Mouse (Mus musculus): ENCODE data around the gene Brd2. TPM values are rescaled to one million over a fixed set of nuclear protein-coding genes. Genes with fewer than 3 reads are reported as not detected.
A peak's percentile ranks its signal among the peaks of the same experiment; 100 is the strongest.
"Not testable (repeated sequence)": the region's sequence is repeated elsewhere in the genome, so short reads cannot be mapped to it uniquely, and the experiment has no call there.

Gene Brd2
- 100 to 1,000 TPM; 185 to 240 (median 215) TPM for total RNA-seq (2022)

DNA sequence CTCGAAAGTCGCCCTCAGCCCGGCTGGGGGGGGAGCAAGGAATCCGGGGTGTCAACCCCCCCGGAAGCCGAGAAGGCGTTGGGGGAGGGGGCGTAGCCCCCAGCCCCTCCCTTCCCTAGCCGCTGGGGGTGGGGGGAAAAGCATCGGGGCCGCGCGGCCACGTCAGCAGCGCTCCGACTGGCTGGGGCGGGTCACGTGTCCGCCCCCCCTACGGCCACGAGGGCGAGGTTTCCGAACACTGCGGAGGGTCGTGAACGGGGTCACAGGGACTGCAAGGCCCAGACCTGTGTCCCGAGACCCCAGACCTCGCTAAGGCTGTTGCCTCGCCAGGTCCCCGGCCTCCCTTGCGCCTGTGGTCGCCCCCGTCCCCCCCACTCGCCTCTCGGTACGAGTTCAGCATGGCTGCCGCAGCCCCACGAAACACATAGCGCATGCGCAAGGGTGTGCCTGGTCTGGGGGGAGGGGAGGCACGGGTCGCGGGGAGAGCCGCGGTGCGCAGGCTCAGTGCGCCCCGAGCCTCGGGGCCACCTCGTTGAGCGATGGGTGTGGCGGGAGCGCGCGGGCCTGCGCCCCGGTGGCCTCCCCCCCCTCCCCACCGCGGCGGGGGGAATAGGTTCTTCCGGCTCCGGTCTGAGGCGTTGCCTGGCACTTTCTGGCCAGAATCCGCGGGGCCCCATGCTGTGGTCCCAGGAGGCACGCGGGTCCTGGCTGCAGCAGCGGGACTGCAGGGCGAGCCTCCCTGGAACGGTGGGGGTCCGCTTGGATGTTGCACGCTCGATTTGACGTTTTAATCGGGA is at the start of gene Brd2:
Brd2 (minus strand) TSS at position 447 of the 797 bp plus-strand sequence.
- peak; percentile 96 for DNase-seq

DNA sequence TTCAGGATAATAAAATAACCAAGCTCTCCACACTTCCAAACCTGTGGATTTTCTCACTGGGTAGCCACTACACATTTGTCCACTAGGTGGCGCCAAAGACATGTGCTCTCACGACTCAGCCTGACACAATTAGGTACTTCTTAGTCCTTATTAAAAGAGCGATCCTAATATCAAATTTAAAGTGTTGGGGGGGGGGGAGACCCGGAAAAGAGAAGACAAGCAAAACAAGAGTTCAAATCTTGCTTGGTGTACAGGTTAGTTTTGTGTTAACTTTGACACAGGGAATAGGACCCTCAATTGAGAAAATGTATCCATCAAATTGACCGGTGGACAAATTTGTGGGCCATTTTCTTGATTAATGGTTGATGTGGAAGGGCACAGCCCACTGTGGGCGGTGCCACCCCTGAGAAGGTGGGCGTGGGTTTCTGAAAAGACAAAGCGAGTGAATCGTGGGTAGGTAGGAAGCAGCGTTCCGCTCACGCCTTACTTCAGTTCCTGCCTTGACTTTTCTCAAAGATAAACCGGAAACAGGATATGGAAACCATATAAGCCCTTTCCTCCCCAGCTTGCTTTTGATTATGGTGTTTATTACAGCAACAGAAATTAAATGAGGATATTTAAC is 48.6 kb upstream of the Brd2 start:
- DNase-seq, result peak; percentile 57

DNA sequence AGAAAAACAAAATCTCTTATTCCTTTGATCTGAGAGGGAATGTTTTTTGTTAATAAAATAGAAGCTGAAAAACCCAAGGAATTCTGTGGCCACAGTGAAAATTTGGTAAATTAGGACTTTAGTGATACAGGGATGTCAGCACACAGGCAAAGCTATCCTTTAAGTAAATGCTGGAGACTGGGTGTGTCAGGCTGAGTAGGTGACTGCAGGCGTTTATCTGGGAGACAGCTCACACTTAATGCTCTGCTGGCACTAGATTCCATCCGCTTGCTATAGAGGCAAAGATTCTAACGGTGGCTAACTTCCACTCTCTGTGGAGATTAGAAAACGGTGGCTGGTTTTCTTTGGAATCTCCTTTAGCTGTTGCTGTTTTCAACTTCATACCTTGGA is 48.0 kb upstream of the Brd2 start:
- DNase-seq, result no peak

DNA sequence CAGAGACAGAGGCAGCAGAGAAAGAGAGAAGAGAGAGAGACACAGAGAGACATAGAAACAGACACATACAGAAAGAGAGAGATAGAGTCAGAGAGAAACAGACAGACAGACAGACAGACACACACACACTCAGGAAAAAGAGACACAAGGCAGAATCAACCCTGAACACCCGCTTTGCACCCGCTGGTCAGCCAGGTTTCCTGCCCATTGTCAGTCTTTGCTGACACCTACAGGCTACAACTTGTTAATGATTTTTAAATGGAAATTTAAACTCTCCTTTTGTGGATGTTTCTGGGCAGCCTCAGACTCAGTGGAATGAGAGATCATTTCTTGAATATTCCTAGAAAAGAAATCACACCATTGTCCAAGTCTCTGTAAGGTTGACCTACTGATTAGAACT is 46.8 kb upstream of the Brd2 start:
- no peak for DNase-seq

DNA sequence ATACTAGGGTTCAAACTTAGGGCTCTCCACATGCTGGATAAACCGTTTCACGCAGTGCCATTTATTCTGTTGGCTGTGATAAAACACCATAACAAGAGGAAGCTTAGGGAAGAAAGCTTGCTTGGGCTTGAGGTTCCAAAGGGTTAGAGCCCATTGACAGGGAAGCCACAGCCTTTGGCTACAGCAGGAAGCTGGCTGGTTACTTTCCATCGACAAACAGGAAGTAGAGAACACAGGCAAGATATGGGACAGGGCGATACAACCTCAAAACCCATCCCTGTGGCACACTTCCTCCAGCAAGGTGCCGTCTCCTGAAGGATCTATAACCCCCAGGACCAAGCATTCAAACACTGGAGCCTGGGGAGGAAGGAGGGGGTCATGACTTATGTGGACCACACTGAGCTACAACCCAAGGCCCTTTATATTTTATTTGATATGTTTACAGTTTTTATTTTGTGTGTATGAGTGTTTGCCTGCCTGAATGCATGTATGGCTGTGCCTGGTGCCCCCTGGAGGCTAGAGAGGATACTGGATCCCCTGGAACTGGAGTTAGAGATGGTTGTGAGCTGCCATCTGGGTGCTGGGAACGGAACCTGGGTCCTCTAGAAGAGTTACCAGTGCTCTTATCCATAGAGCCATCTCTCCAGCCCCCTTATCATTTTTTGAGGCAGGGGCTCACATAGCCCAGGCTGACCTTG is 42.7 kb upstream of the Brd2 start:
- no peak for DNase-seq

DNA sequence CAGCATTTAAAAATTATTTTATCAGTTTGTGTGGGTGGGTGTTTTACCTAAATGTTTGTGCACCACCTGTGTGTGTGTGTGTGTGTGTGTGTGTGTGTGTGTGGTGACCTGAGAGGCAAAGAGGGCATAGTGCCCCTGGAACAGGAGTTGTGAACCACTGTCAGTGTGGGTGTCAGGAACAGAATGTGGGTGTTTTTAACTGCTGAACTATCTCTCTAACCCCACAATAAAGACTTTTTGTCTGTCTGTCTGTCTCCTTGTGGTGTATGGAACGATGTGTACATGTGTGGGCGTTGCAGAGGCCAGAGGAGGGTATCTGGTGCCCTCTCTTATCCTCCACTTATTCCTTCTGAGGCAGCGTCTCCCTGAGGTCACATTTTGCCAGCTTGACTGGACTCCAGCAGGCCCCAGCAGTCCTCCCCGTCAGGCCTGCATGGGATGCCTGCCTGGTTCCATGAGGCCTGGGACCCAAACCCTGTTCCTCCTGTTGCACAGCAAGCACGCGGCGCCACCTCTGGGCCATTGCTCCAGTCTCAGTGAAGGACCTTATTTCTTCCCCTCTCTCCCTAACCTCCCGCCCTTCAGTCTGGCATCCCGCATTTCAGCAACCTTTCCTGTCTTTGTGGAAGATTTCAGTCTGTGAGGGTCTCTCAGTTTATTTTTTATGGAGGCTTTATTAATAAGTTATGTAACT is 41.9 kb upstream of the Brd2 start:
- no peak for DNase-seq

DNA sequence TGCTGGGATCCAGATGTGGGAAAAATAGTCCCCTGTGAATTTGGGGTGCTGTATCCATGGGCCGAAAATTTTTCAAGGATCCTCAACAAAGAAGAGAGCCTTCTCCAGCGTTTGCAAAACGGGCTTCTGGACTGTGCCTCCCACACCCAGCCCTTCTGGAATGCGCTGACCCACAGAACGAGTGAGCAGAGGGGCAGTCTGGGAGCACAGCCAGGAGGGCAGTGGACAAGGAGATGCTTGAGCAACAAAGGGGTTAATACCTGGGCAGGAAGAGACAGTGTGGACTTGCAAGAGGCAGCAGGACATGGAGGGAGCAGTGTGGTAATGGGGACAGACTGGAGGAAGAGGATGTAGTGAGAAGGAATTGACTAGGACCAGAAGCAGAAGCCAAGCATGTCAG is 33.1 kb upstream of the Brd2 start:
- no peak for DNase-seq

DNA sequence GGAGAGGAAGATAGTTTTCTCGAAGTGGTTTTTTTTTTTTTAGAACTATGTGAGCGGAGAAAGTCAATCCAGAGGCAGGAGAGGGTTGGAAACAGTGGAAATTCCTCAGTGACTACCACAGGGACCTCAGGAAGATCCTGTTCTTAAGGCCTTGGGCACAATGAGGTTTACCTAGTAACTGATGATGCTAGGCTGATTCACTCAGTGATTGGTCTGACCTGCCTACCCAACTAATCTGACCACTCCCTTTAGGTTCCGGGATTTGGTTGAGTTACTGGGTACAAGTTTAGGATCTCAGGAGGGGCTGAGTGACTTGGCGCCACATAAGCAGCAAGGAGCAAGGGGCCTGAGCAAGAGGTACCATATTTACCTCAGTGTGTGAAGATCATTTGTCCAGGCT is 30.5 kb upstream of the Brd2 start, which contains the start of gene H2-DMb1:
H2-DMb1 (plus strand) TSS at position 150 of the 400 bp plus-strand sequence.
- DNase-seq, result peak; percentile 36

DNA sequence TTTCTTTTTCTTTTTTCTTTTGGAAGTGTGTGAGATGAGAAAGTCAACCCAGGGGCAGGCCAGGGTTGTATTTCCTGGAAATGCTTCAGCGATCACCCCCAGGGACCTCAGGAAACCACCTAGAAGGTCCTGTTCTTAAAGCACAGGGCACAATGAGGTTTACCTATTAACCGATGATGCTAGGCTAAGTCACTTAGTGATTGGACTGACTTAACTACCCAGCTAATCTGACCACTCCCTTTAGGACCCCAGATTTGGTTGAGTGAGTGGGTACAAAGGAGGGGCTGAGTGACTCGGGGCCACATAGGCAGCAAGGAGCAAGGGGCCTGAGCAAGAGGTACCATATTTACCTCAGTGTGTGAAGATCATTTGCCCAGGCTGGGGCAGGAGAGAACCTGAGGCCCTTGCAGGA is 22.5 kb upstream of the Brd2 start:
- no peak for DNase-seq

DNA sequence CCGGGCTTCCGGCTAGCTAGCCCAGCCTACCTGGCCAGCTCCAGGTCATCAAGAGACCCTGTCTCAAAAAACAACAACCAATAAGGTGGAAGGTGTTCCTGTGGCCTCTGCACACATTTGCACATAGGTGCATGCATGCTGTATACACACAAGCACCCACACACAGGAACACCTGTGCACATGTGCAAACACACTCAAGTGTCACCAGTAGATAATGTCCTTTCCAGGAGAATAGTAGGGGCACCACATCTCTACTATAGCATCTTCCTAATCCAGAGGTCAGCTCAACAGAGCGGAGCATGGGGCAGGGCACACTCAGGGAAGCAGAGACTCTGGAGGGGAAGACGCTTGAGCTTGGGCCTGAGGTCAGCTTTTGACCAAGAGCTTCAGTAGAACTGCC is 21.8 kb upstream of the Brd2 start:
- DNase-seq, result not testable (repeated sequence)

DNA sequence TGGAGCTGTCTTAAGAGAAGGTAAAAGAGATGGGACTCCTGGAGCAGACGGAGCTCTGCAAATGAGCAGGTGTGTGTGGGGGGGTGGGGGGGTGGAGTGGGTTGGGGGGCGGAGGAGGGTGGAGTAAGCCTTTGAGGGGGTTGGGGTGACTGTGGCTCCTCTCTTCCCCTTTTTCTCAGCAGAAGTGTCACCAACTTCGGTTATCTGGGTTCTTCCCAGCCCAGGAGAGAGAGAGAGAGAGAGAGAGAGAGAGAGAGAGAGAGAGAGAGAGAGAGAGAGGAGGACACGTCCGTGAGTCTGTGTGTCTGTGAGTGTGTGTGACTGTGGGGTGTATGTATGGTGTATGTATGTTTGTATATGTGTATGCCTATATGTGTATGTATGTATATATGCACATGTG is 21.0 kb upstream of the Brd2 start:
- no peak for DNase-seq

DNA sequence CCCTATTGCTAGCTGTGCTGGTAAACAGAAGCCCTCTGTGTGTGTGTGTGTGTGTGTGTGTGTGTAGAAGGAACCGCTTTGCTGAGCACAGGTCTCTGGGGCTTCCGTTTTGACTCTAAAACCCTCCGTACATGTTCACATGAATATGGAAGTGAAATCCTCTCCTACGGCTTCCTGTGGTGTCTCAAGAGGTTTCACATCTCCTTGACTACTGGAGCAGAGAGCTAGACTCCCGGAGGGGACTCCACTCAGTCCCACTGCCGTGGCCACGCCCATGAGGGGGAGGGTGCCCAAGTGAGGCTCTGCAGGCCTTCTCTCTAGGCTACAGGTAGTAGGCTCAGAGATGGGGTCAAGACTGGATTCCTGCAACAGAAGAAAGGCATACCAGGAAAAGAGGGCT is 20.6 kb upstream of the Brd2 start, which contains the start of gene H2-DMb2:
H2-DMb2 (plus strand) TSS at position 275 of the 400 bp plus-strand sequence.
- DNase-seq, result no peak

DNA sequence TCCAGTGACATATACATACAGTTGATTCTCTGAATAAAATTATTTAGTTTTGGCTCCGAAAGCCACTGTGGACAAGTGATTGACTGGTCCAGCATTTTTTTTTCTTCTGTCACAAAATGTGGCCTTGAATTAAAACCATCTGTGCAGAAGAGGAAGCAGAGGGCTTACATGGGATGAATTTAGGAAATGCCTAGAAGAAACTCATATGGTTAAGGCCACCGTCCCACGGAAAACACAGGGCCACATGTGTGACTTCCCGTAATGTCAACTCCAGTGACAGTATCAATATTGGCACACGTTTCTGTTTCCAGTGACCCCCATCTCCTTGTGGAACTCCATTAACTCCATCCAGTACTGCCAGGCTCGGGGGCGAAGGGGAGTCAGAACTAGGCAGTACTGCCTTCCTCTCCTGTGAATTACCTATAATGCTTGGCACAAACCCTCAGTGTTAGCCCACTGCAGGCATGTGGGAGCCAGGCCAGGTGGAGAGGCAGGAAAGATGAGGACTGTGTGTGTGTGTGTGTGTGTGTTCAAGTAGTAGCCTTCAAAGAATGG is 20.1 kb upstream of the Brd2 start:
- DNase-seq, result no peak

DNA sequence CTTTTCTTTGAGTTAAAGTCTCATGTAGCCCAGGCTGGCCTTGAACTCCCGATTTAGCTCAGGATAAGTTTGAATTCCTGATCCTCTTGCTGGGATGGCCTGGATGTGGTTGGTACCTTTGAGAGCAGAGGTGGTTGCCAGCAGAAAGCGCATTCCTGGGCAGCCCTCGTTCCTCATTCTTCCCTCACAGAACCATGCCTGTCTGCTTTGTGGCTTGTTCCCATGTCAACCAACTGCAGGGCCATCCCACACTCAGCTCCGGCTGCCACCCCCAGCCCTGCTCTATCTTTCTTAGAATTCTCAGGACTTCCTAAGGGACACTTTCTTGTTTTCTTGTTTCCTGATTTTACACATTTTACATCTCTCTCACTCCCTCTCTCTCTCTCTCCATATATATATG is 19.0 kb upstream of the Brd2 start:
- no peak for DNase-seq

DNA sequence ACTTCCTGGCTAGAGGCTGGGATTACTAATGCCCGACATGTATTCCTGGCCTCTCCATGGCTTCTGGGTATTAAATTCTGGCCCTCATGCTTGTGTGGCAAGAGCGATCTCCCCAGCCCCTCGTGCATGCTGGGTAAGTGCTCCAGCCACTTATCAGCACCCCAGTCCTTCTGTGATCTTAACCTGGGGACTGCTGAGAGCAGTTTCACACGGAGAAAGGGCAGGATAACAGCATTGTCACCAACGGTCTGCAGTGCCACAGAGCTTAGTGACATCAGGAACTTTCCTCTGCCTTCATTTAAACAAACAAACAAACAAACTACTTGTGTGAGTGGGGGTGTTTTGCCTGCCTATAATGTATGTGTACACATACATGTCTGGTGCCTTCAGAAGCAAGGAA is 17.8 kb upstream of the Brd2 start:
- DNase-seq, result no peak

DNA sequence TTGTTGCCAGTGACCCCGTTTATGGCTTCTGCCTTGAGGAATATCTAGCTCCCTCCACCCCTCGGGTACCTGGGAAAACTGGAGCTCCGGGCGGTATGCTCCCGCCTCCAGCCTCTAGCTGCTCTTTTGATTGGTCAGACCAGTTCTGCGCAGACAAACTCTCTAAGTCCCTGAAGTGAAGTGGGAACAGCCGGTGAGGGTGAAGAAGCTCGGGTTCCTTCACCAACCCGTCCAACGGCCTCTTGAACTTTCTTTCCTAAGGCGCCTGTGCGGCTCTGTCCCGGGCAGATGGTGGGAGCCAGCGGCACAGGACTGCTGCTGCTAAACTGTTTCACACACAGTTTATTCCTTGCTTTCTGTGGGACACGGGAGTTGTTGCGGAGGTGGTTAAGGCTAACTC is 17.0 kb upstream of the Brd2 start:
- DNase-seq, result no peak

DNA sequence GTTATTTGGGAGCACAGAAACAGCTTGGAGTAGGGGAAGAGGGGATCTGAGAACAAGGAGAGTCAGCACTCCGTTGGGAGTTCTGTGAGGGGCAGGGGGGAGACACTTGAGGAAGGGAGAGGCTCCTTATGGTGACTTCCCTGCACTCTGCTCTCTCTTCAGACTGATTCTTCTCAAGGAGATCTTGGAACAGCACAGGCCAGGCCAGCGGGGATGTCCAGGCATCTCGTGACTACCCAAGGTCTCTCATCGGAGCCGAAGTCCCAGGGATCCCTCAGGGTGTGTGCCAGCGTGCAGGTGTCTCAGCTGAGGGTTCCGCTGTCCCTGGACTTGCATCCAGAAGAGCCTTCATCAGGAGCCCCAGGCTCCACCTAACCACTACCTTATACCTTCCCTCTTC is 16.2 kb upstream of the Brd2 start:
- DNase-seq, result no peak

DNA sequence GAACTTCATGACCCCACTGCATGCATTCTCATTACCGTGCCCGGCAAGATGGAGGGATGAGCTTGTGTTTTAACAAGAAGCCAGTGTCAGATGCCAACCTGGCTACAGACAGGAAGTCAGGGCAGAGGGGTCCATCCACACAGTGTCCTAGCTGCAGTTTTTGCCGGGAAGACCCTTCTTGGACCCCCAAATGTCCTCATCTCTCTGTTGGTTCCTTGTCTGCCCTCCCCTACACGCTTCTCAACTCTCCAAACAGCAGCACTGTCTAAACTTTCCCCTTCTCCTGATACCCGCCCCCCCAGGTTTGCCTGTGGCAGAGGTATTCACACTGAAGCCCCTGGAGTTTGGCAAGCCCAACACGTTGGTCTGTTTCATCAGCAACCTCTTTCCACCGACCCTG is 15.2 kb upstream of the Brd2 start:
- DNase-seq, result no peak

DNA sequence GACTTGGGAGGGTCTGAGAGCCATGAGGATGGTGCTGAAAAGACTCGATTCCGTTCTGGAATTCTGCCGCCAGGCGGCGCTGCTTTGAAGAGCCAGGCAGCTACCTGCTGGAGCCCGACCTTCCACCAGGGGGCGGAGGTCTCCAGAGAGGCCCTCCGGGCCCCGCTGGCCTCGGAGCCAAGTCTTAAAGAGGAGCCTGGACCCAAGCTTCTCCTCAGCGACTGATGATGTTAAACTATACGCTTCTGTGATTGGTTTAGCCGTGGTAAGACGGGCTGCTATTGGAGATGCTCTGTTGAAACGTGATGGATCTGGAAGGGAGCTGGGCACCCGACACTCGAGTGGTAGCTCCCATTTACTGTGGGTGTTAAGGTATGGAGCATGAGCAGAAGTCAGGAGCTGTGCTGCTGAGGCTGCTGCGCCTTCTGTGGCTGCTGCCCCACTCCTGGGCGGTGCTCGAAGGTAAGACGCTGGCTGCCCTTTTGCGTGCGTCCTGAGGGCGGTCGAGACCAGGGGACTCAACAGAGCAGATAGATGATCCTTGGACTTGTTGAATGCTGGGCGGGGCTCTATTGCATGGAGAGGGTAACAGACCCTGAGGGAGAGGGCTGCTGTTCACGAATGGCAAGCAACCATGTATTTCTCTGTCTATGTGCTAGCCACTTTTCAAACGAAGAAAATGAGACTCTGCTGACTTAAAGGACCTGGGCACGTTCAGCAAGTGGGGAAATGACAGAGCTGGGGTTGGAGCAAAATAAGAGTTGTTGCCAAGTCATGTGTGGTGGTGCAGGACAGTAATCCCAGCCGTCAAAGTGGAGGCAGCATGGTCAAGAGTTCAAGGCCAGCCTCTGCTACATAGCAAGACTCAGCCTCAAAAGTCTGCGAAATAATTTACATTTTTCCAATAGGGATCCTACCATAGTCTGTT is 13.1 kb upstream of the Brd2 start:
- DNase-seq, result peak; percentile 96

DNA sequence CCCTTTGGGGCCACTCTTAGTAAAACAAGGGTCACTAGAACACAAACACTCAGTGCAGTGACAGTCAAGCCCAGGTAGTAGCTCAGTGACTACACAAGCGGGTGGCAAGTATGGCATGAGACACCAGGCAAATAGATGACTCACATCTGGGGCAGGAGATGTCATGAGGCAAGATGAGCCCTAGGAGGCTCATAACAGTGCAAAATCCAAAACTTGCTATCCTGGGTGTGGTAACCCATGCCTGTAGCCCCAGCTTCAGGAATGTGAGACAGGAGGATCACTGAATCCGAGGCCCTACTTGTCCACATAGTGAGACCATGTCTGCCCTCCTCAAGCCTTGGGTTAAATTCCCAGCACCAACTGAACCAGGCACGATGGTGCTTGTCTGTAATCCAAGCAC is 12.0 kb upstream of the Brd2 start:
- DNase-seq, result no peak

DNA sequence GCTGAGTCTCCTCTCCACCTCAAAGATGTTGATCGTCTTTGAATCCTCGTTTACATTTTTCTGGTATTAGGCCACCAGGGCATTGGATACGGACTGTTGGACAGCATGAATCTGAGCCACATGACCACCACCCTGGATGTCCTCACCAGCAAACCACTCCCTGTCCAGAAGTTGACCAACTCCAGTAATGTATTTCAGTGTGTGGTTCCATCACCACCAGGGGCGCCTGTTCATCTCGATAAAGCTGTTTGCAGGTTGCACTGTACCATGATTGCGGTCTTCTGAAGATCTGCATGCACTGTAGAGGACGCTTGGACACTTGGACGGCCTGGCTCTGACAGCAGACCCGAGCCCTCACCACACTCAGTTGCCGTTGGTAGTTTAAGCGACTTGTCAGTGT is 10.9 kb upstream of the Brd2 start:
- no peak for DNase-seq
